Mouse (Mus musculus): Measurements from ENCODE around the gene Bmp8b. TPM values are rescaled to one million over a fixed set of nuclear protein-coding genes. Genes with fewer than 3 reads are reported as not detected.
A peak's percentile ranks its signal among the peaks of the same experiment; 100 is the strongest.

Bmp8b gene
- total and polyA plus RNA-seq, 3 experiments: 0.05 TPM; not detected in 2

DNA sequence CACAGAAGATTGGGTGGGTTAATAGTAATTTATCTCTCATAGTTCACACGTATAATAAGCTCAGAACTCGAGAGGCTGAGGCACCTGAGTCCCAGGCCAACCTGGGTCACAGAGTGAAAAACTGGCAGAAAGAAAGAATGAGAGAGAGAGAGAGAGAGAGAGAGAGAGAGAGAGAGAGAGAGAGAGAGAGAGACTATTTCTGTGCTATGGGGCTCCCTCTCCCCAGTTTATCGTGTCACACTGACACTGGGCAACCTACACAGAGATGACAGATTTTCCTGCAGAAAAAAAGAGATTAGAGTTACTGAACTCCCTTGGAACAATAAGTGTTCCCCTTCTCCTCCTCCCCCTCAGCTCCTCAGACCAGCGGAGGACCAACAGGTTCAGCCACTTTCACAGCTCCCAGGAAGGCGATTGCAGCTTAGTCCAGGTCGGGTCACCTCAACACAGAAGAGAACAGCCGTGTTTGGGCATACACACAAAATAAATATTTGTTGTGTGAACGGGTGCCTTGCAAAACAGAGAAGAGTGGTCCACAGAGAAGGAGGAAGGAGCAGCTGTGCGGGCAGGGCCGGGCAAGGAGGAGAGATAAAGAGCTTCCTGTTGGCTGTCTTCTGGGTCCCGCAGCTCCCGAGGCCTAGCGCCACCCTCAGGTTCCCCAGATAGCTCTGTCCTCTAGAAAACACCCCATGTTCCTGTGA is 33.5 kb upstream of the Bmp8b start:
- ATAC-seq (ENCODE audit: extremely low read depth, insufficient number of reproducible peaks, low FRiP score, poor library complexity, severe bottlenecking): peak; percentile 57; the same call in 1 of the 2 replicates
- H3K36me3 ChIP-seq (replicated peaks): no peaks in the 10 kb centered on the region
- peaks cover 45% of the 10 kb centered on the region for H3K27me3 ChIP-seq (ENCODE audit: insufficient read depth, low read length)
- H3K9me3 ChIP-seq (replicated peaks): no peaks in the 10 kb centered on the region
- TF ChIP-seq GATA2 (IDR thresholded peaks at IDR 0.05; ENCODE audit: borderline replicate concordance, low read depth, low read length): no peak
- no peak for TF ChIP-seq TAL1 (conservative IDR thresholded peaks at IDR 0.05; ENCODE audit: low read depth, low read length)
- TF ChIP-seq GATA1 (IDR thresholded peaks at IDR 0.05; ENCODE audit: borderline replicate concordance, low read length): no peak
- TF ChIP-seq POLR2AphosphoS5 (IDR thresholded peaks at IDR 0.05; ENCODE audit: insufficient replicate concordance, low read depth, low read length): no peak
- TF ChIP-seq CTCF (IDR thresholded peaks at IDR 0.05; ENCODE audit: low read depth, low read length): no peak
- DNase-seq (ENCODE audit: low spot score): peak; percentile 16
- no peak overlapping the region for H3K4me3 ChIP-seq (ENCODE audit: low read depth, low read length)
- peaks cover 3% of the 10 kb centered on the region; the same call in 1 of the 2 replicates for H3K4me1 ChIP-seq (ENCODE audit: insufficient read depth, low read depth, low read length)

DNA sequence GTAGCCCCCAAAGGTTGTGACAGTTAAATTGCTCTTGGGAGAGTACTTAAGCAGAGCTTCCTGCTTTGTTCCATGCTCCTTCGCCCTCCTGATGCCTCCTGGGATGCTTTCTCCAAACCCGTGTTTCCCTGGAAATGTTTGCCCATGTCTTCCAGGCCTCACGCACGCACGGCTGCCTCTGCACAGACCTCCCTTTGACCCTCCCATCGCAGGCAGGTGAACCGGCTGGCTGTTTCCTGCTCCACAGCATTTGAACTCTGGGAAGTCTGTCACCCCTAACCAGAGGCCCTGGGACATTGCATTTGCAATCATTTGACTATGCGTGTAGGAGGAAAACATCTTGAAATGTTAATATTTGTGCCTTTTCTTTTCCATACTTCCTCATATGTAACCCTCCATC is 28.0 kb upstream of the Bmp8b start:
- Histone ChIP-seq H3K4me3 (ENCODE audit: low read depth, low read length) (no peak overlapping the region), H3K4me1 (ENCODE audit: insufficient read depth, low read depth, low read length) (peaks cover 6% of the 10 kb centered on the region; the same call in 1 of the 2 replicates), H3K9me3 (replicated peaks) (no peaks in the 10 kb centered on the region), H3K27me3 (ENCODE audit: insufficient read depth, low read length) (peaks cover 48% of the 10 kb centered on the region), H3K36me3 (replicated peaks) (no peaks in the 10 kb centered on the region)
- TF ChIP-seq POLR2AphosphoS5 (IDR thresholded peaks at IDR 0.05; ENCODE audit: insufficient replicate concordance, low read depth, low read length) (no peak), GATA2 (IDR thresholded peaks at IDR 0.05; ENCODE audit: borderline replicate concordance, low read depth, low read length) (no peak), GATA1 (IDR thresholded peaks at IDR 0.05; ENCODE audit: borderline replicate concordance, low read length) (no peak), CTCF (IDR thresholded peaks at IDR 0.05; ENCODE audit: low read depth, low read length) (no peak), TAL1 (conservative IDR thresholded peaks at IDR 0.05; ENCODE audit: low read depth, low read length) (no peak)
- no peak for DNase-seq (ENCODE audit: low spot score)
- no peak for ATAC-seq (ENCODE audit: extremely low read depth, insufficient number of reproducible peaks, low FRiP score, poor library complexity, severe bottlenecking)

DNA sequence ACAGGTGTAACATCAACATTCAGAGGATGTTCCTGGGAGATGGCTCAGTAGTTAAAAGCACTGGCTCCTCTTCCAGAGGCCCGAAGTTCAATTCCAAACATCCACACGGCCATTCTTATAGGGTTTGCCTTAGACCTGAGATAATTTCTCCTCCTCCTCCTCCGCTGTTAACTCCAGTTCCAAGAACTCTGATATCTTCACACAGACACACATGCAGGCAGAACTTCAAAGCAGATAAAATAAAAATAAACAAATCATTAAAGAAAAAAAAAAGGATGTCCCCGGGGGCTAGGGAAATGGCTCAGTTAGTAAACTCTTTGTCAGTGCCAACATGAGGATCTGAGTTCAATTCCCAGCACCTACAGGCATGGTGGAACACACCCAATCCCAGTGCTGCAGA is 26.7 kb upstream of the Bmp8b start:
- H3K36me3 ChIP-seq (replicated peaks): no peaks in the 10 kb centered on the region
- TF ChIP-seq POLR2AphosphoS5 (IDR thresholded peaks at IDR 0.05; ENCODE audit: insufficient replicate concordance, low read depth, low read length) (no peak), GATA2 (IDR thresholded peaks at IDR 0.05; ENCODE audit: borderline replicate concordance, low read depth, low read length) (no peak), TAL1 (conservative IDR thresholded peaks at IDR 0.05; ENCODE audit: low read depth, low read length) (no peak), CTCF (IDR thresholded peaks at IDR 0.05; ENCODE audit: low read depth, low read length) (no peak), GATA1 (IDR thresholded peaks at IDR 0.05; ENCODE audit: borderline replicate concordance, low read length) (no peak)
- no peaks in the 10 kb centered on the region for H3K9me3 ChIP-seq (replicated peaks)
- peaks cover 8% of the 10 kb centered on the region; the same call in 1 of the 2 replicates for H3K4me1 ChIP-seq (ENCODE audit: insufficient read depth, low read depth, low read length)
- no peak overlapping the region for H3K4me3 ChIP-seq (ENCODE audit: low read depth, low read length)
- ATAC-seq (ENCODE audit: extremely low read depth, insufficient number of reproducible peaks, low FRiP score, poor library complexity, severe bottlenecking): no peak
- DNase-seq (ENCODE audit: low spot score): no peak
- H3K27me3 ChIP-seq (ENCODE audit: insufficient read depth, low read length): peaks cover 53% of the 10 kb centered on the region

DNA sequence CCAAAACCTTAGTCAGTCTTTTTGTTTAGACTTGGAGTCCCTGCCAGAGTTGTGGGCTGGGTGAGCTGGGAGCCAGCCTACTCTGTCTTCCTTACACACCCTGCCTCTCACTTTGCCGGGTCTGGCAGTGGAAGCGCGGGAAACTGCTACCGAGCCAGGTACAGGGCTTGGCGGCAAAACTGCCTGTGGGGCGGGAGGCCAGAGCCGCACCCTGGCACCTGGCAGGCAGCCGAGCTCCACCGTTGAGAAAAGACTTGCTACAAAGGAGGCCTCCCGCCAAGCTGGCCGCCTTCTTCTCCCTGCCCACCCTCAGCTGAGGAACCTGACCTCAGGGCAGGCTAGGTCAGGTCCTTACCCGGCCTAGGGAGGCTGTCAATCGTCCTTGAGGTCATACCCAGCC is 24.2 kb upstream of the Bmp8b start:
- Histone ChIP-seq H3K36me3 (replicated peaks) (no peaks in the 10 kb centered on the region), H3K4me1 (ENCODE audit: insufficient read depth, low read depth, low read length) (peaks cover 8% of the 10 kb centered on the region; the same call in 1 of the 2 replicates), H3K4me3 (ENCODE audit: low read depth, low read length) (no peak overlapping the region), H3K9me3 (replicated peaks) (no peaks in the 10 kb centered on the region), H3K27me3 (ENCODE audit: insufficient read depth, low read length) (peaks cover 42% of the 10 kb centered on the region)
- no peak for DNase-seq (ENCODE audit: low spot score)
- no peak for ATAC-seq (ENCODE audit: extremely low read depth, insufficient number of reproducible peaks, low FRiP score, poor library complexity, severe bottlenecking)
- TF ChIP-seq GATA2 (IDR thresholded peaks at IDR 0.05; ENCODE audit: borderline replicate concordance, low read depth, low read length) (no peak), CTCF (IDR thresholded peaks at IDR 0.05; ENCODE audit: low read depth, low read length) (no peak), TAL1 (conservative IDR thresholded peaks at IDR 0.05; ENCODE audit: low read depth, low read length) (no peak), POLR2AphosphoS5 (IDR thresholded peaks at IDR 0.05; ENCODE audit: insufficient replicate concordance, low read depth, low read length) (no peak), GATA1 (IDR thresholded peaks at IDR 0.05; ENCODE audit: borderline replicate concordance, low read length) (no peak)

DNA sequence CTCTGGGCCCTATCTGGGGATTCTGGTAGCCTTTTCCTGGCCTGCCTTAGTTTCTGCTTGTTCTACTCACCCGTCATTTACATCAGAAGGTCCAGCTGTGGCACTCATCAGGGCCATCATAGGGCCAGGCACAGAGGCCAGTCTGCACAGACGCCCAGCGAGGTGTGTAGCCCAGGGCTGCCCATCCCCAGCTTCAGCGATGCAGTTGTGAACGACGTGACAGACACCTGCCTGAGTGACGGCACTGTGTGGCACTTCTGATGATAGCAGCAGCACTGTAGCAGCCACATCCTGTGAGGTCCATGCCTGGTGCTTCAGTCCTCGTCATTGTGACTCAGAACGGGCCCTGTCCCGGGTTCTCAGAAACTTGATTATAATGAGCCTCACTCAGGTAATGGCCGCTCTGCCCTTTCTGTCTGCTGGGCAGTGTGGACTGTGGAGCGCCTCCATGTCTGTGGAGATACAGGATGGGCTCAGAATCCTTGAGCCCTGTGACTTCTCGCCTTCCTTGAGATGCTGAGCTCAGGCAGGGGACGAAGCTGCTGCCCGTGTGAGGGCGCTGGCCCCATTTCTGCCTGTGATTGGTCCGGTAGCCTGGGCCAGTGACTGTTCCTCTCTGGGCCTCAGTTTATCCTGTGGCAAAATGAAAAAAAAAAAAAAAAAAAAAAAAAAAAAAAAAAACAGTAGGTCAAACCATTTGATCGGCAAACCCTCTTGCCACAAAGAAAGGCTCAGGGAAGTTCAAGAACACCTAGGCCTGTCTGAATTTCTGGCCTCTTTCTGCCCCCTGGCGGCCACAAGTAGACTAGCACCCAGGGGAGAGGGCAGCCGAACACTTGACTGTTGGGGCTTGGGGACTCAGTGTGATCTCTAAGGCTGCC is 22.4 kb upstream of the Bmp8b start:
- TF ChIP-seq TAL1 (conservative IDR thresholded peaks at IDR 0.05; ENCODE audit: low read depth, low read length) (no peak), POLR2AphosphoS5 (IDR thresholded peaks at IDR 0.05; ENCODE audit: insufficient replicate concordance, low read depth, low read length) (no peak), GATA2 (IDR thresholded peaks at IDR 0.05; ENCODE audit: borderline replicate concordance, low read depth, low read length) (no peak), CTCF (IDR thresholded peaks at IDR 0.05; ENCODE audit: low read depth, low read length) (peak; percentile 78), GATA1 (IDR thresholded peaks at IDR 0.05; ENCODE audit: borderline replicate concordance, low read length) (no peak)
- Histone ChIP-seq H3K27me3 (ENCODE audit: insufficient read depth, low read length) (peaks cover 36% of the 10 kb centered on the region), H3K4me3 (ENCODE audit: low read depth, low read length) (no peak overlapping the region), H3K9me3 (replicated peaks) (no peaks in the 10 kb centered on the region), H3K36me3 (replicated peaks) (no peaks in the 10 kb centered on the region), H3K4me1 (ENCODE audit: insufficient read depth, low read depth, low read length) (peaks cover 8% of the 10 kb centered on the region; the same call in 1 of the 2 replicates)
- ATAC-seq (ENCODE audit: extremely low read depth, insufficient number of reproducible peaks, low FRiP score, poor library complexity, severe bottlenecking) (peak; percentile 63; the same call in 1 of the 2 replicates), DNase-seq (ENCODE audit: low spot score) (peak; percentile 37)
